Comparison of ENCODE assay signal across 7 mouse cellular contexts in genomic region chr9:21759718-21760117, GRCm38 (mm10). TPM values are rescaled to one million over a fixed set of nuclear protein-coding genes. Genes with fewer than 3 reads are reported as not detected.
DNase-seq lines count a peak whose midpoint lies in the region; ATAC-seq and TF ChIP-seq lines count a peak whose summit lies in the region.

No protein-coding gene starts in this region.

- TF ChIP-seq POLR2A in small intestine, adult 2 months (IDR thresholded peaks at IDR 0.05; ENCODE audit: low read depth, low read length): no peak

- peak overlapping the region; percentile 36; the same call in 1 of the 2 replicates for H3K27ac ChIP-seq in embryonic facial prominence, embryonic 14.5 days (replicated peaks; ENCODE audit: low read depth, low read length)
- peak overlapping the region; percentile 96 for H3K27ac ChIP-seq in limb, embryonic 10.5 days
- no peak overlapping the region for H3K27ac ChIP-seq in small intestine, adult 2 months (ENCODE audit: insufficient read depth, low read depth, low read length)

- H3K27me3 ChIP-seq in megakaryocyte, embryonic 14.5 days (replicated peaks): peaks cover 2% of the 10 kb centered on the region
- H3K27me3 ChIP-seq in embryonic facial prominence, embryonic 14.5 days (replicated peaks; ENCODE audit: control insufficient read depth, insufficient read depth, low read length): no peaks in the 10 kb centered on the region
- no peaks in the 10 kb centered on the region for H3K27me3 ChIP-seq in limb, embryonic 10.5 days (ENCODE audit: low read depth, poor library complexity, severe bottlenecking)
- H3K27me3 ChIP-seq in small intestine, adult 2 months (ENCODE audit: control insufficient read depth, insufficient read depth, low read length): no peaks in the 10 kb centered on the region

- H3K9me3 ChIP-seq in megakaryocyte, embryonic 14.5 days: no peaks in the 10 kb centered on the region
- no peaks in the 10 kb centered on the region for H3K9me3 ChIP-seq in embryonic facial prominence, embryonic 14.5 days (ENCODE audit: control insufficient read depth, low read length)
- H3K9me3 ChIP-seq in limb, embryonic 10.5 days (replicated peaks): no peaks in the 10 kb centered on the region

- ATAC-seq in megakaryocyte, adult 5-6 weeks (ENCODE audit: poor library complexity, severe bottlenecking): no peak
- ATAC-seq in embryonic facial prominence, embryonic 14.5 days (ENCODE audit: low read depth): 0 out of 2 replicates have a peak, but pooled peaks have one; percentile 0

- no peak for DNase-seq in embryonic facial prominence, embryonic 14.5 days (ENCODE audit: low spot score)
- no peak for DNase-seq in limb, embryonic 10.5 days (ENCODE audit: low spot score)
- DNase-seq in urinary bladder, postnatal 10 days (ENCODE audit: low spot score): no peak
- no peak for DNase-seq in gastrocnemius, postnatal 25 days

- no peak for TF ChIP-seq CTCF in small intestine, adult 2 months (IDR thresholded peaks at IDR 0.05; ENCODE audit: extremely low read depth, insufficient read length, insufficient replicate concordance, low read depth, low read length)

- H3K4me1 ChIP-seq in megakaryocyte, embryonic 14.5 days: peaks cover 39% of the 10 kb centered on the region
- peaks cover 8% of the 10 kb centered on the region; the same call in 1 of the 2 replicates for H3K4me1 ChIP-seq in embryonic facial prominence, embryonic 14.5 days (ENCODE audit: control insufficient read depth, insufficient read depth, low read length)
- peaks cover 16% of the 10 kb centered on the region for H3K4me1 ChIP-seq in limb, embryonic 10.5 days
- H3K4me1 ChIP-seq in small intestine, adult 2 months (ENCODE audit: control insufficient read depth, insufficient read depth, insufficient read length, low read length): 0 out of 2 replicates have a peak, but pooled peaks cover 6% of the 10 kb centered on the region

- WGBS in embryonic facial prominence, embryonic 14.5 days: 2% methylated on average over 15 of the region's 20 CpGs
- under 1% methylated on average over 20 of the region's 20 CpGs for WGBS in limb, embryonic 10.5 days
- WGBS in small intestine, adult 2 months: 1% methylated on average over 20 of the region's 20 CpGs

- peaks cover 24% of the 10 kb centered on the region for H3K36me3 ChIP-seq in megakaryocyte, embryonic 14.5 days (replicated peaks; ENCODE audit: low read length)
- H3K36me3 ChIP-seq in embryonic facial prominence, embryonic 14.5 days (ENCODE audit: control insufficient read depth, insufficient read depth, low read length): 0 out of 2 replicates have a peak, but pooled peaks cover 4% of the 10 kb centered on the region
- peaks cover 40% of the 10 kb centered on the region for H3K36me3 ChIP-seq in limb, embryonic 10.5 days
- no peaks in the 10 kb centered on the region for H3K36me3 ChIP-seq in small intestine, adult 2 months (ENCODE audit: control insufficient read depth, insufficient read depth, low read length)

- H3K9ac ChIP-seq in embryonic facial prominence, embryonic 14.5 days (ENCODE audit: low read depth, low read length): peak overlapping the region; percentile 74

- peak overlapping the region; percentile 95 for H3K4me3 ChIP-seq in megakaryocyte, embryonic 14.5 days (replicated peaks)
- peak overlapping the region; percentile 80 for H3K4me3 ChIP-seq in embryonic facial prominence, embryonic 14.5 days (ENCODE audit: low read depth, low read length)
- H3K4me3 ChIP-seq in limb, embryonic 10.5 days: peak overlapping the region; percentile 80
- H3K4me3 ChIP-seq in small intestine, adult 2 months (ENCODE audit: low read depth, low read length): peak overlapping the region; percentile 73

- H3K4me2 ChIP-seq in embryonic facial prominence, embryonic 14.5 days (ENCODE audit: low read depth, low read length): peak overlapping the region; percentile 82

RNA-seq across cellular contexts. Expression of gene Spc24, which starts 0.4 kb away (rescaled TPM):
- polyA plus RNA-seq in megakaryocyte, embryonic 14.5 days (2012; ENCODE audit: insufficient read depth, low replicate concordance): 19.2 and 58.4 TPM in 2 replicates
- total RNA-seq in megakaryocyte, adult 5-6 weeks (2015): 49.8 and 57.8 TPM in 2 replicates
- 127 and 156 TPM in 2 replicates for total RNA-seq in megakaryocyte, adult 5-6 weeks (2017)
- polyA plus RNA-seq in embryonic facial prominence, embryonic 14.5 days (2014; fragmentation: Nextera tagmentation; extraction: Ambion mirVana): 70.4 and 81.9 TPM in 2 replicates
- polyA plus RNA-seq in limb, embryonic 10.5 days (2016; fragmentation: Nextera tagmentation; extraction: Ambion mirVana): 225 and 232 TPM in 2 replicates
- polyA plus RNA-seq in small intestine, adult 2 months (2012; rRNA removed): 11.0 and 22.6 TPM in 2 replicates
- total RNA-seq in gastrocnemius, postnatal 25 days (2021): 1 to 10 TPM in 1 of 2 experiments, under 1 TPM in 1; 0.77 to 2.2 TPM

RNA-seq across cellular contexts. Expression of gene Ldlr, which starts 36.4 kb away (rescaled TPM):
- polyA plus RNA-seq in megakaryocyte, embryonic 14.5 days (2012; ENCODE audit: insufficient read depth, low replicate concordance): 26.9 and 39.5 TPM in 2 replicates
- total RNA-seq in megakaryocyte, adult 5-6 weeks (2015): 23.8 and 25.6 TPM in 2 replicates
- 50.1 and 51.5 TPM in 2 replicates for total RNA-seq in megakaryocyte, adult 5-6 weeks (2017)
- polyA plus RNA-seq in embryonic facial prominence, embryonic 14.5 days (2014; fragmentation: Nextera tagmentation; extraction: Ambion mirVana): 13.9 and 14.1 TPM in 2 replicates
- polyA plus RNA-seq in limb, embryonic 10.5 days (2016; fragmentation: Nextera tagmentation; extraction: Ambion mirVana): 55.2 and 57.3 TPM in 2 replicates
- 37.2 and 58.9 TPM in 2 replicates for polyA plus RNA-seq in small intestine, adult 2 months (2012; rRNA removed)
- total RNA-seq in gastrocnemius, postnatal 25 days (2021): 1 to 10 TPM; 4.1 to 5.3 TPM

RNA-seq across cellular contexts. Expression of gene Kank2, which starts 38.8 kb away (rescaled TPM):
- polyA plus RNA-seq in megakaryocyte, embryonic 14.5 days (2012; ENCODE audit: insufficient read depth, low replicate concordance): 0.51 TPM in 1 of 2 replicates, not detected in the other
- total RNA-seq in megakaryocyte, adult 5-6 weeks (2015): 0.73 and 1.2 TPM in 2 replicates
- total RNA-seq in megakaryocyte, adult 5-6 weeks (2017): 0.49 and 1.1 TPM in 2 replicates
- polyA plus RNA-seq in embryonic facial prominence, embryonic 14.5 days (2014; fragmentation: Nextera tagmentation; extraction: Ambion mirVana): 10.7 and 12.1 TPM in 2 replicates
- polyA plus RNA-seq in limb, embryonic 10.5 days (2016; fragmentation: Nextera tagmentation; extraction: Ambion mirVana): 22.7 and 24.2 TPM in 2 replicates
- 23.0 and 24.8 TPM in 2 replicates for polyA plus RNA-seq in small intestine, adult 2 months (2012; rRNA removed)
- 10 to 100 TPM; 14.3 to 17.5 TPM for total RNA-seq in gastrocnemius, postnatal 25 days (2021)
